Mouse (Mus musculus): ENCODE measurements at regions not wholly inside any gene's neighbourhood (a gene's known extent, or its start where the extent isn't known, plus 50 kb on each side); places are given as distances from the start of the nearest gene placed in this dataset.

DNA sequence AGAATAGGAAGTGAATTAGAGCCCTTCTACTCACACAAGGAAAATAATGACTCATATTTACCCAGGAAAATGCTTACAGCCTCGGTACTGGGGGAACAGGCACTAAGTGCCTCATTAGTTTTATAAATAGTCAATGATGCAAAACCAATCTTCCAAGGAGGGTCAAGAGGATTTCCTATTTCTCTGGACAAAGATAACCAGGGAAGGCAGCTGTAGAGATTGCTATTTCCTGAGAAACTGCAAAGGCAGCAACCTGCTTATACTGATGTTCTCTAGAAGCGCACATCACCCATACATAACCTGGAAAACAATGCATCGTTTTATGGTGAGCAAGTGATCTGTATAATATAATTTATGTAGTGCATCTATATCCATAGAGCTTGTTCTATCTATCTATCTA lies 201.3 kb upstream of the Sash1 start:
- TF ChIP-seq CTCF (IDR thresholded peaks at IDR 0.05; ENCODE audit: control insufficient read depth, insufficient read depth, insufficient read length) = no peak
- TF ChIP-seq CEBPB (IDR thresholded peaks at IDR 0.05; ENCODE audit: low read depth) = no peak
- no peak for TF ChIP-seq MAX (IDR thresholded peaks at IDR 0.05)

Measured in C2C12 (cell line).